Mouse (Mus musculus): ENCODE data around the gene Gmpr2. TPM values are rescaled to one million over a fixed set of nuclear protein-coding genes. Genes with fewer than 3 reads are reported as not detected.

Gmpr2 gene
- polyA plus RNA-seq, 1 experiment from 2014 or later = 50.2 TPM

Other genes starting within 250 kb of the Gmpr2 start
- 21.5 and 32.8 TPM in 2 replicates for gene Dhrs4, start 193.2 kb upstream of the Gmpr2 start, polyA plus RNA-seq (2015; fragmentation: Nextera tagmentation; extraction: Ambion mirVana)
- 21.6 and 25.1 TPM in 2 replicates for gene Carmil3, start 181.3 kb upstream of the Gmpr2 start, polyA plus RNA-seq (2015; fragmentation: Nextera tagmentation; extraction: Ambion mirVana)
- 17.8 and 20.0 TPM in 2 replicates for gene Cpne6, start 161.5 kb upstream of the Gmpr2 start, polyA plus RNA-seq (2015; fragmentation: Nextera tagmentation; extraction: Ambion mirVana)
- gene Nrl, start 147.0 kb upstream of the Gmpr2 start, polyA plus RNA-seq (2015; fragmentation: Nextera tagmentation; extraction: Ambion mirVana) = 0.13 and 0.26 TPM in 2 replicates
- gene Pck2, start 131.7 kb upstream of the Gmpr2 start, polyA plus RNA-seq (2015; fragmentation: Nextera tagmentation; extraction: Ambion mirVana) = 30.5 and 30.9 TPM in 2 replicates
- 98.9 and 102 TPM in 2 replicates for gene Dcaf11, start 111.9 kb upstream of the Gmpr2 start, polyA plus RNA-seq (2015; fragmentation: Nextera tagmentation; extraction: Ambion mirVana)
- 0.46 and 0.75 TPM in 2 replicates for gene A730061H03Rik, start 111.5 kb upstream of the Gmpr2 start, polyA plus RNA-seq (2015; fragmentation: Nextera tagmentation; extraction: Ambion mirVana)
- gene Fitm1, start 96.3 kb upstream of the Gmpr2 start, polyA plus RNA-seq (2015; fragmentation: Nextera tagmentation; extraction: Ambion mirVana) = 1.6 and 2.0 TPM in 2 replicates
- 214 and 228 TPM in 2 replicates for gene Psme1, start 93.8 kb upstream of the Gmpr2 start, polyA plus RNA-seq (2015; fragmentation: Nextera tagmentation; extraction: Ambion mirVana)
- 49.3 and 56.2 TPM in 2 replicates for gene Emc9, start 86.6 kb upstream of the Gmpr2 start, polyA plus RNA-seq (2015; fragmentation: Nextera tagmentation; extraction: Ambion mirVana)
- 186 and 246 TPM in 2 replicates for gene Psme2, start 80.8 kb upstream of the Gmpr2 start, polyA plus RNA-seq (2015; fragmentation: Nextera tagmentation; extraction: Ambion mirVana)
- gene Rnf31, start 80.2 kb upstream of the Gmpr2 start, polyA plus RNA-seq (2015; fragmentation: Nextera tagmentation; extraction: Ambion mirVana) = 20.4 and 22.0 TPM in 2 replicates
- gene Irf9, start 68.4 kb upstream of the Gmpr2 start, polyA plus RNA-seq (2015; fragmentation: Nextera tagmentation; extraction: Ambion mirVana) = 10.4 and 13.2 TPM in 2 replicates
- gene Rec8, start 53.9 kb upstream of the Gmpr2 start, polyA plus RNA-seq (2015; fragmentation: Nextera tagmentation; extraction: Ambion mirVana) = 15.1 and 16.6 TPM in 2 replicates
- 110 and 121 TPM in 2 replicates for gene Ipo4, start 36.0 kb upstream of the Gmpr2 start, polyA plus RNA-seq (2015; fragmentation: Nextera tagmentation; extraction: Ambion mirVana)
- gene Gm49378, start 34.0 kb upstream of the Gmpr2 start, polyA plus RNA-seq (2015; fragmentation: Nextera tagmentation; extraction: Ambion mirVana) = 0.77 and 1.7 TPM in 2 replicates
- gene Tm9sf1, start 28.1 kb upstream of the Gmpr2 start, polyA plus RNA-seq (2015; fragmentation: Nextera tagmentation; extraction: Ambion mirVana) = 62.6 and 72.5 TPM in 2 replicates
- gene Tssk4, start 21.8 kb upstream of the Gmpr2 start, polyA plus RNA-seq (2015; fragmentation: Nextera tagmentation; extraction: Ambion mirVana) = 0.31 and 0.32 TPM in 2 replicates
- gene Mdp1, start 11.4 kb upstream of the Gmpr2 start, polyA plus RNA-seq (2015; fragmentation: Nextera tagmentation; extraction: Ambion mirVana) = 76.0 and 79.8 TPM in 2 replicates
- 590 and 594 TPM in 2 replicates for gene Nedd8, start 183 bp downstream of the Gmpr2 start, polyA plus RNA-seq (2015; fragmentation: Nextera tagmentation; extraction: Ambion mirVana)
- 24.9 and 28.3 TPM in 2 replicates for gene Tinf2, start 9.9 kb downstream of the Gmpr2 start, polyA plus RNA-seq (2015; fragmentation: Nextera tagmentation; extraction: Ambion mirVana)
- 0.31 and 0.96 TPM in 2 replicates for gene Tgm1, start 42.0 kb downstream of the Gmpr2 start, polyA plus RNA-seq (2015; fragmentation: Nextera tagmentation; extraction: Ambion mirVana)
- 56.7 and 65.1 TPM in 2 replicates for gene Rabggta, start 50.3 kb downstream of the Gmpr2 start, polyA plus RNA-seq (2015; fragmentation: Nextera tagmentation; extraction: Ambion mirVana)
- 79.7 and 84.6 TPM in 2 replicates for gene Dhrs1, start 73.7 kb downstream of the Gmpr2 start, polyA plus RNA-seq (2015; fragmentation: Nextera tagmentation; extraction: Ambion mirVana)
- 25.1 and 31.5 TPM in 2 replicates for gene Nop9, start 73.8 kb downstream of the Gmpr2 start, polyA plus RNA-seq (2015; fragmentation: Nextera tagmentation; extraction: Ambion mirVana)
- 0.35 and 0.93 TPM in 2 replicates for gene Cideb, start 86.5 kb downstream of the Gmpr2 start, polyA plus RNA-seq (2015; fragmentation: Nextera tagmentation; extraction: Ambion mirVana)
- 0.42 and 0.88 TPM in 2 replicates for gene Ltb4r2, start 89.5 kb downstream of the Gmpr2 start, polyA plus RNA-seq (2015; fragmentation: Nextera tagmentation; extraction: Ambion mirVana)
- gene Ltb4r1, start 94.0 kb downstream of the Gmpr2 start, polyA plus RNA-seq (2015; fragmentation: Nextera tagmentation; extraction: Ambion mirVana) = 0.42 and 0.80 TPM in 2 replicates
- 4.1 and 5.2 TPM in 2 replicates for gene Adcy4, start 112.2 kb downstream of the Gmpr2 start, polyA plus RNA-seq (2015; fragmentation: Nextera tagmentation; extraction: Ambion mirVana)
- gene Ripk3, start 116.9 kb downstream of the Gmpr2 start, polyA plus RNA-seq (2015; fragmentation: Nextera tagmentation; extraction: Ambion mirVana) = 2.8 and 14.2 TPM in 2 replicates
- gene Nfatc4, start 151.2 kb downstream of the Gmpr2 start, polyA plus RNA-seq (2015; fragmentation: Nextera tagmentation; extraction: Ambion mirVana) = 9.8 and 11.5 TPM in 2 replicates
- gene Nynrin, start 182.1 kb downstream of the Gmpr2 start, polyA plus RNA-seq (2015; fragmentation: Nextera tagmentation; extraction: Ambion mirVana) = 9.5 and 10.8 TPM in 2 replicates
- 0.45 and 0.58 TPM in 2 replicates for gene Cbln3, start 212.5 kb downstream of the Gmpr2 start, polyA plus RNA-seq (2015; fragmentation: Nextera tagmentation; extraction: Ambion mirVana)
- 11.0 and 11.9 TPM in 2 replicates for gene Khnyn, start 213.0 kb downstream of the Gmpr2 start, polyA plus RNA-seq (2015; fragmentation: Nextera tagmentation; extraction: Ambion mirVana)
- gene Sdr39u1, start 228.4 kb downstream of the Gmpr2 start, polyA plus RNA-seq (2015; fragmentation: Nextera tagmentation; extraction: Ambion mirVana) = 148 and 166 TPM in 2 replicates